Mouse (Mus musculus) CH12.LX (cell line): ENCODE measurements around the gene Tstd2. TPM values are rescaled to one million over a fixed set of nuclear protein-coding genes. Genes with fewer than 3 reads are reported as not detected.

Experiments
- DNase-seq: peaks from one replicate; pipeline ENCODE4 v3.0.0-alpha.2; 2013; ENCODE audit errors: extremely low read depth
- H3K27ac ChIP-seq: 2 replicates; pipeline ENCODE4 v1.5.1; 2012; ENCODE audit warnings: low read depth, mild to moderate bottlenecking, control low read depth, moderate library complexity; ENCODE audit not compliant: insufficient read depth
- H3K27me3 ChIP-seq: replicated peaks from 2 replicates; pipeline ENCODE3; 2012; ENCODE audit warnings: inconsistent platforms
- H3K36me3 ChIP-seq, 2 experiments: replicated peaks in 1 of 2; 2 replicates each; pipeline versions ENCODE3 to v1.6.1; 2012; ENCODE audit warnings: inconsistent platforms in 1 of 2, low read length in 1 of 2, mild to moderate bottlenecking in 1 of 2, mixed read lengths in 1 of 2, moderate library complexity in 1 of 2; ENCODE audit not compliant: control insufficient read depth in 1 of 2, insufficient read depth in 1 of 2
- H3K4me1 ChIP-seq, 2 experiments: 2 replicates each; pipeline ENCODE4 v1.6.1; 2012; ENCODE audit warnings: inconsistent platforms in 1 of 2, moderate library complexity in 1 of 2; ENCODE audit not compliant: insufficient read depth in 2 of 2, control insufficient read depth in 1 of 2
- H3K4me2 ChIP-seq: 2 replicates; pipeline ENCODE4 v1.6.1; 2012; ENCODE audit warnings: low read depth, mild to moderate bottlenecking, control low read depth; ENCODE audit not compliant: poor library complexity, insufficient read depth, severe bottlenecking
- H3K4me3 ChIP-seq, 3 experiments: fragments of 150-350 bp in 1 of 3; sonication (generic) in 1 of 3; replicated peaks in 1 of 3; 2 replicates each; pipeline versions ENCODE3 to v1.5.1; 2011 to 2012; ENCODE audit warnings: low read depth in 2 of 3, low read length in 2 of 3, mild to moderate bottlenecking in 2 of 3, moderate library complexity in 2 of 3, control low read depth in 1 of 3, improper control_type of control experiment in 1 of 3, inconsistent platforms in 1 of 3, mixed read lengths in 1 of 3; ENCODE audit not compliant: poor library complexity in 1 of 3
- H3K79me2 ChIP-seq: replicated peaks from 2 replicates; pipeline ENCODE4 v1.6.1; 2012; ENCODE audit warnings: mild to moderate bottlenecking, moderate library complexity; ENCODE audit not compliant: control insufficient read depth, poor library complexity, insufficient read depth, severe bottlenecking; ENCODE audit errors: extremely low read depth
- H3K9ac ChIP-seq: 2 replicates; pipeline ENCODE4 v1.6.1; 2012; ENCODE audit warnings: low read depth, mild to moderate bottlenecking, control low read depth, moderate library complexity; ENCODE audit not compliant: insufficient read depth
- H3K9me3 ChIP-seq: replicated peaks from 2 replicates; pipeline ENCODE3; 2012; ENCODE audit warnings: low read length, inconsistent platforms, mixed read lengths
- BHLHE40 ChIP-seq: IDR thresholded peaks from 2 replicates; pipeline ENCODE4 v1.6.1; 2011; ENCODE audit warnings: mild to moderate bottlenecking, low read depth, low read length, improper control_type of control experiment
- CHD1 ChIP-seq: IDR thresholded peaks from 2 replicates; pipeline ENCODE4 v1.6.1; 2012; ENCODE audit warnings: low read depth, low read length, improper control_type of control experiment, inconsistent platforms
- CHD2 ChIP-seq: IDR thresholded peaks from 2 replicates; pipeline ENCODE4 v1.6.1; 2011; ENCODE audit warnings: low read length, improper control_type of control experiment
- CTCF ChIP-seq, 2 experiments: IDR thresholded peaks in 1 of 2; conservative IDR thresholded peaks in 1 of 2; 2 replicates each; pipeline ENCODE4 v1.5.1; 2011 to 2012; ENCODE audit warnings: low read depth in 2 of 2, low read length in 2 of 2, improper control_type of control experiment in 1 of 2, inconsistent platforms in 1 of 2, mild to moderate bottlenecking in 1 of 2, moderate library complexity in 1 of 2
- E2F4 ChIP-seq: IDR thresholded peaks from 2 replicates; pipeline ENCODE4 v1.6.1; 2011; ENCODE audit warnings: low read depth, low read length, improper control_type of control experiment; ENCODE audit not compliant: insufficient replicate concordance
- ELF1 ChIP-seq: IDR thresholded peaks from 2 replicates; pipeline ENCODE4 v1.6.1; 2014; ENCODE audit warnings: low read depth, mild to moderate bottlenecking, inconsistent platforms, low read length, improper control_type of control experiment
- EP300 ChIP-seq: IDR thresholded peaks from 2 replicates; pipeline ENCODE4 v1.6.1; 2011; ENCODE audit warnings: low read length, improper control_type of control experiment
- ETS1 ChIP-seq: conservative IDR thresholded peaks from 2 replicates; pipeline ENCODE4 v1.6.1; 2012; ENCODE audit warnings: low read depth, mild to moderate bottlenecking, inconsistent platforms, low read length, improper control_type of control experiment, moderate library complexity
- GABPA ChIP-seq: IDR thresholded peaks from 2 replicates; pipeline ENCODE4 v1.6.1; 2012; ENCODE audit warnings: low read depth, low read length, improper control_type of control experiment, inconsistent platforms; ENCODE audit not compliant: insufficient replicate concordance
- HCFC1 ChIP-seq: IDR thresholded peaks from 2 replicates; pipeline ENCODE4 v1.6.1; 2012; ENCODE audit warnings: low read depth, mild to moderate bottlenecking, inconsistent platforms, low read length, improper control_type of control experiment
- IRF4 ChIP-seq: IDR thresholded peaks from 2 replicates; pipeline ENCODE4 v1.6.1; 2014; ENCODE audit warnings: low read depth, mild to moderate bottlenecking, inconsistent platforms, low read length, improper control_type of control experiment
- JUN ChIP-seq: IDR thresholded peaks from 2 replicates; pipeline ENCODE4 v1.6.1; 2011; ENCODE audit warnings: low read depth, mild to moderate bottlenecking, low read length, improper control_type of control experiment, moderate library complexity; ENCODE audit not compliant: insufficient read depth
- JUND ChIP-seq: conservative IDR thresholded peaks from 2 replicates; pipeline ENCODE4 v1.6.1; 2011; ENCODE audit warnings: low read depth, low read length, improper control_type of control experiment
- KAT2A ChIP-seq: IDR thresholded peaks from 2 replicates; pipeline ENCODE4 v1.6.1; 2012; ENCODE audit warnings: low read length, improper control_type of control experiment, inconsistent platforms; ENCODE audit not compliant: insufficient replicate concordance
- MAFK ChIP-seq: IDR thresholded peaks from 2 replicates; pipeline ENCODE4 v1.6.1; 2011; ENCODE audit warnings: low read length, improper control_type of control experiment; ENCODE audit not compliant: insufficient replicate concordance
- MAX ChIP-seq: IDR thresholded peaks from 2 replicates; pipeline ENCODE4 v1.6.1; 2011; ENCODE audit warnings: low read length, improper control_type of control experiment
- MAZ ChIP-seq: IDR thresholded peaks from 2 replicates; pipeline ENCODE4 v1.6.1; 2012; ENCODE audit warnings: low read depth, mild to moderate bottlenecking, inconsistent platforms, low read length, improper control_type of control experiment, moderate library complexity
- MEF2A ChIP-seq: IDR thresholded peaks from 2 replicates; pipeline ENCODE4 v1.6.1; 2014; ENCODE audit warnings: low read depth, mild to moderate bottlenecking, inconsistent platforms, low read length, improper control_type of control experiment, borderline replicate concordance
- MXI1 ChIP-seq: IDR thresholded peaks from 2 replicates; pipeline ENCODE4 v1.6.1; 2011; ENCODE audit warnings: mild to moderate bottlenecking, low read depth, low read length, improper control_type of control experiment
- MYC ChIP-seq: IDR thresholded peaks from 2 replicates; pipeline ENCODE4 v1.6.1; 2011; ENCODE audit warnings: low read depth, mild to moderate bottlenecking, improper control_type of control experiment, low read length
- NELFE ChIP-seq: IDR thresholded peaks from 2 replicates; pipeline ENCODE4 v1.6.1; 2011; ENCODE audit warnings: low read depth, low read length, improper control_type of control experiment
- NRF1 ChIP-seq: IDR thresholded peaks from 2 replicates; pipeline ENCODE4 v1.6.1; 2014; ENCODE audit warnings: low read depth, mild to moderate bottlenecking, inconsistent platforms, low read length, improper control_type of control experiment, moderate library complexity
- PAX5 ChIP-seq: IDR thresholded peaks from 2 replicates; pipeline ENCODE4 v1.6.1; 2012; ENCODE audit warnings: low read length, inconsistent platforms, mixed read lengths
- POLR2A ChIP-seq: IDR thresholded peaks from 2 replicates; pipeline ENCODE4 v1.6.1; 2011; ENCODE audit warnings: low read depth, mild to moderate bottlenecking, improper control_type of control experiment, low read length
- POLR2AphosphoS2 ChIP-seq: IDR thresholded peaks from 2 replicates; pipeline ENCODE4 v1.6.1; 2011; ENCODE audit warnings: low read depth, low read length, improper control_type of control experiment
- RAD21 ChIP-seq: IDR thresholded peaks from 2 replicates; pipeline ENCODE4 v1.6.1; 2011; ENCODE audit warnings: low read depth, mild to moderate bottlenecking, low read length, improper control_type of control experiment, moderate library complexity
- RCOR1 ChIP-seq: conservative IDR thresholded peaks from 2 replicates; pipeline ENCODE4 v1.6.1; 2012; ENCODE audit warnings: low read depth, mild to moderate bottlenecking, inconsistent platforms, low read length, improper control_type of control experiment
- SIN3A ChIP-seq: IDR thresholded peaks from 2 replicates; pipeline ENCODE4 v1.6.1; 2012; ENCODE audit warnings: low read length, improper control_type of control experiment, inconsistent platforms
- TBP ChIP-seq: conservative IDR thresholded peaks from 2 replicates; pipeline ENCODE4 v1.6.1; 2011; ENCODE audit warnings: low read depth, low read length, improper control_type of control experiment
- TCF12 ChIP-seq: IDR thresholded peaks from 2 replicates; pipeline ENCODE4 v1.6.1; 2014; ENCODE audit warnings: low read depth, mild to moderate bottlenecking, inconsistent platforms, low read length, improper control_type of control experiment
- UBTF ChIP-seq: IDR thresholded peaks from 2 replicates; pipeline ENCODE4 v1.6.1; 2012; ENCODE audit warnings: low read depth, mild to moderate bottlenecking, inconsistent platforms, low read length, improper control_type of control experiment, moderate library complexity
- USF1 ChIP-seq: IDR thresholded peaks from 2 replicates; pipeline ENCODE4 v1.6.1; 2014; ENCODE audit warnings: low read depth, mild to moderate bottlenecking, inconsistent platforms, low read length, improper control_type of control experiment
- USF2 ChIP-seq: conservative IDR thresholded peaks from 2 replicates; pipeline ENCODE4 v1.6.1; 2011; ENCODE audit warnings: low read depth, low read length, improper control_type of control experiment
- ZC3H11A ChIP-seq: IDR thresholded peaks from 2 replicates; pipeline ENCODE4 v1.6.1; 2012; ENCODE audit warnings: low read depth, mild to moderate bottlenecking, inconsistent platforms, low read length, improper control_type of control experiment
- ZKSCAN1 ChIP-seq: IDR thresholded peaks from 2 replicates; pipeline ENCODE4 v1.6.1; 2012; ENCODE audit warnings: low read depth, inconsistent platforms, low read length, improper control_type of control experiment, borderline replicate concordance
- ZMIZ1 ChIP-seq: IDR thresholded peaks from 2 replicates; pipeline ENCODE4 v1.6.1; 2012; ENCODE audit warnings: low read depth, mild to moderate bottlenecking, inconsistent platforms, low read length, improper control_type of control experiment
- ZNF384 ChIP-seq: IDR thresholded peaks from 2 replicates; pipeline ENCODE4 v1.6.1; 2012; ENCODE audit warnings: low read depth, low read length, improper control_type of control experiment, inconsistent platforms
- dilution Hi-C: fragments of 300-500 bp; cut with MboI; formaldehyde crosslinking; loops from 2 replicates; pipeline ENCODE4 v1.14.3; 2020; ENCODE audit warnings: low sequenced_read_pairs; ENCODE audit not compliant: extremely low pct_unique_long_range_greater_than_20kb, extremely low pct_ligation_motif_present
- in situ Hi-C: fragments of 300-500 bp; cut with MboI; formaldehyde crosslinking; loops from 3 replicates; pipeline ENCODE4 v1.14.3; 2019; ENCODE audit warnings: low sequenced_read_pairs, low pct_ligation_motif_present, low pct_unique_long_range_greater_than_20kb, mixed read lengths
- polyA plus RNA-seq: library from polyadenylated mRNA; unstranded; fragments of >175 nt; gene quantifications from 2 replicates; pipeline ENCODE4 v1.2.1, GENCODE M21; 2012; ENCODE audit warnings: low read depth; ENCODE audit not compliant: insufficient read length
- total RNA-seq, 2 experiments: library from RNA; depleted of rRNA; stranded (reverse); fragments of 300-350 nt in 1 of 2; fragments of >200 nt in 1 of 2; gene quantifications; 2 replicates each; pipeline ENCODE4 v1.2.3; 2012 to 2014

The Tstd2 gene
- 29.1 and 34.0 TPM in 2 replicates for total RNA-seq (2012; rRNA removed)
- 36.4 and 40.2 TPM in 2 replicates for total RNA-seq (2014; rRNA removed)
- 26.9 and 30.4 TPM in 2 replicates for polyA plus RNA-seq

- Histone ChIP-seq H3K27me3 (no peaks in the 10 kb centered on the region), H3K4me2 (peak within 1 kb of the TSS; percentile 93), H3K36me3 (peaks cover 9 to 46% of the 10 kb centered on the region in 2 experiments), H3K4me3 (peak within 1 kb of the TSS; percentile 90 to 98 (median 95)), H3K9me3 (no peaks in the 10 kb centered on the region), H3K79me2 (peaks cover 53% of the 10 kb centered on the region), H3K9ac (peak within 1 kb of the TSS; percentile 98), H3K27ac (peak within 1 kb of the TSS; percentile 75), H3K4me1 (peaks cover 0 to 30% of the 10 kb centered on the region in 2 experiments; a peak in 2 of 4 replicates)
- in situ Hi-C loops (no loop called here), dilution Hi-C loops (no loop called here)
- DNase-seq: peak; percentile 82
- TF ChIP-seq USF1 (no peak), ZMIZ1 (peak; percentile 91), GABPA (no peak; the same call in 1 of the 2 replicates), POLR2AphosphoS2 (no peak), JUND (no peak), E2F4 (no peak), TCF12 (peak; percentile 87), KAT2A (peak; percentile 37; the same call in 1 of the 2 replicates), JUN (no peak), ELF1 (peak; percentile 88), ZC3H11A (no peak), MYC (peak; percentile 36; the same call in 1 of the 2 replicates), RCOR1 (no peak), ETS1 (no peak), MAFK (no peak), PAX5 (no peak), IRF4 (no peak), BHLHE40 (peak; percentile 19; the same call in 1 of the 2 replicates), MAZ (no peak), MEF2A (no peak; the same call in 1 of the 2 replicates), RAD21 (no peak), UBTF (peak; percentile 81), HCFC1 (peak; percentile 82), EP300 (no peak), USF2 (no peak), CTCF (conservative IDR thresholded peaks at IDR 0.05 in 1 of 2, IDR thresholded peaks at IDR 0.05 in 1 of 2; ENCODE audit: low read depth in 2 of 2, low read length in 2 of 2) (no peak), NELFE (peak; percentile 66; the same call in 1 of the 2 replicates), ZKSCAN1 (no peak), NRF1 (peak; percentile 90), SIN3A (no peak; the same call in none of the 2 replicates), CHD1 (no peak), ZNF384 (no peak), MAX (no peak; the same call in 1 of the 2 replicates), CHD2 (no peak; the same call in 1 of the 2 replicates), POLR2A (peak; percentile 95), TBP (0 out of 2 replicates have a peak, but pooled peaks have one; percentile 59), MXI1 (peak; percentile 57)
Measured at GRCm38 (mm10) chr4:46138287-46139222, at the start of gene Tstd2, which contains the start of gene Ncbp1. TSS of gene Tstd2 (minus strand) at chr4:46138694. TSS of gene Ncbp1 (plus strand) at chr4:46138613.
